Mouse (Mus musculus) C2C12 (cell line): ENCODE measurements around the gene Lrrc73.

Experiments used
- CEBPB ChIP-seq: IDR thresholded peaks from one replicate; pipeline ENCODE4 v1.6.1; 2011; ENCODE audit warnings: low read depth, mild to moderate bottlenecking, control low read depth, moderate library complexity
- CTCF ChIP-seq: IDR thresholded peaks from one replicate; pipeline ENCODE4 v1.5.1; 2011; ENCODE audit not compliant: control insufficient read depth, insufficient read depth, insufficient read length
- MAX ChIP-seq: IDR thresholded peaks from one replicate; pipeline ENCODE4 v1.6.1; 2011; ENCODE audit warnings: mild to moderate bottlenecking, control low read depth
- MYOG ChIP-seq: IDR thresholded peaks from one replicate; pipeline ENCODE4 v1.6.1; 2011; ENCODE audit not compliant: control insufficient read depth, insufficient read length; ENCODE audit errors: extremely low read depth

DNA sequence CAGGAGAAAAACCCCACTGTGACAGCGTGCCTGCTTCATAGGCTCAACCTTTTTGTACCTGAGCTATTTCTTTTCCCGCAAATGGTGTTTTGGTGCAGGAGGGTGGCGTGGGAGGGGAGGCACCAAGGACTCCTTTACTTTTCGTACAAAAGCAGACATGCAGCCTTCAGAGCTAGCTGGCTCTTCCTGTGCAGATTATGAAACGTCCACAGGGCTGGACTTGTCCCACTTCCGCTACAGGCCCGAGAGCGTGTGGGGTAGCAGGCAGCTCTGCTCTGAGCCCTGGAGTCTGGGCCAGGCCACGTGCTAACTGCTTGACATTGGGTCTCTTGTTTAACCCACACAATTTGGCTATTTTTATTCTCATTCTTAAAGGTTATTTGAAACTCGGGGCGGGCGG is 48.6 kb downstream of the Lrrc73 start:
- TF ChIP-seq CTCF (no peak), MYOG (no peak), MAX (no peak), CEBPB (no peak)
